Comparison of ENCODE assay signal across 18 mouse cellular contexts in genomic region chr5:78556946-78557345, GRCm38 (mm10).
"Had no signal": no experiment of that assay in that cellular context is flagged by ENCODE, and none has a peak within 500 bp of the region (broad histone marks: within the 10 kb centered on the region; RNA-seq: fewer than 3 reads in every experiment).

No protein-coding gene starts in this region.

- H3K9me3 ChIP-seq: midbrain, embryonic 10.5 days; midbrain, embryonic 12.5 days; neural tube, embryonic 13.5 days; neural tube, embryonic 15.5 days had no signal

- H3K36me3 ChIP-seq: midbrain, embryonic 10.5 days; midbrain, embryonic 12.5 days; neural tube, embryonic 13.5 days; neural tube, embryonic 15.5 days had no signal

- H3K4me3 ChIP-seq: midbrain, embryonic 10.5 days; midbrain, embryonic 12.5 days; myocyte; neural tube, embryonic 13.5 days; neural tube, embryonic 15.5 days had no signal

- H3K9ac ChIP-seq: lung, embryonic 14.5 days; midbrain, embryonic 12.5 days; neural tube, embryonic 13.5 days; neural tube, embryonic 15.5 days had no signal

- H3K4me1 ChIP-seq: midbrain, embryonic 10.5 days; midbrain, embryonic 12.5 days; neural tube, embryonic 13.5 days; neural tube, embryonic 15.5 days had no signal

- H3K4me2 ChIP-seq: lung, embryonic 14.5 days; midbrain, embryonic 12.5 days; neural tube, embryonic 13.5 days; neural tube, embryonic 15.5 days had no signal

- H3K27ac ChIP-seq: midbrain, embryonic 10.5 days; midbrain, embryonic 12.5 days; neural tube, embryonic 13.5 days; neural tube, embryonic 15.5 days had no signal

- DNase-seq: lung, embryonic 14.5 days; lung, postnatal 10 days; lung, postnatal 4 days; midbrain, embryonic 14.5 days; retina, postnatal 1 day; right cerebral cortex, adult 18-20 months; right cerebral cortex, postnatal 25 days; right cerebral cortex, postnatal 4 days; spleen, adult 18-20 months; thymus, adult 18-20 months; thymus, postnatal 14 days; thymus, postnatal 36 days had no signal

- H3K27me3 ChIP-seq: midbrain, embryonic 12.5 days; neural tube, embryonic 13.5 days; neural tube, embryonic 15.5 days had no signal

- ATAC-seq: midbrain, embryonic 16.5 days had no signal
